Mouse (Mus musculus) liver, adult 2 months (tissue): Measurements from ENCODE around the gene Nup205.

Source experiments
- CTCF ChIP-seq: fragments of 200-500 bp; IDR thresholded peaks from 2 replicates; pipeline ENCODE4 v1.5.1; 2011; ENCODE audit warnings: low read depth, low read length, control low read depth
- POLR2A ChIP-seq: fragments of 200-500 bp; IDR thresholded peaks from 2 replicates; pipeline ENCODE4 v1.6.1; 2011; ENCODE audit warnings: low read length, control low read depth; ENCODE audit not compliant: insufficient read depth; ENCODE audit errors: extremely low read depth

DNA sequence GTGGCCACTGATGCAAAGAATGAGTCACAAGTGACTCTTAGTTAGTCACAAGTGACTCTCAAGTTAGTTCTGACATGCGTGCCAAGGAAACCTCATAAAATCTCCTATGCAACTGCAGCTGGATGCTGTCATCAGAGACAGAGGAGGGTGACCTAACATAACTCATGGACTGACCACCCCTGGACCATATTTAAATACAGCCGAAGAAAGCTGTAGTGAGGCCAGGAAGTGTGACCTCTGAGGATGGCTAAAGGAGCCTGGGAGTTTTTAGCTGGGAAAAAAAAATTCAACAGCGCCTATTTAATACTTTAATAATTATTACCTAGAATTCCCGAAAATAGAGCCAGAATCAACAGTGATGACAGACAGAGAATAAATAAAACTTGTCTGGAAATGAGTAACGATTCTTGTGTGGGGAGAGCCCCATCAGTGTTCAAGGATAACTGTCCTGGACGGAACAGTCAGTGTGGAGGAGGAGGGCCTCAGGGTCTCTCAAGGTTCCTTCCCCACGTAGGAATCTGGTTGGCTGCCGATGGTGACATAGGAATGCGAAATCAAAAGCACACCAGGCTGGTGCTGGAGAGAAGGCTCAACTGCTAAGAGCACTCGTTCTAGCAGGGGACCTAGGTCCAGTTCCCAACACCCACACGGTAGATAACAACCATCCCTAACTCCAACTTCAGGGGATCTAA lies 96.3 kb downstream of the Nup205 start:
- TF ChIP-seq CTCF, result no peak
- TF ChIP-seq POLR2A, result no peak
